Mouse (Mus musculus) G1E (cell line): ENCODE measurements around the gene Elane. TPM values are rescaled to one million over a fixed set of nuclear protein-coding genes. Genes with fewer than 3 reads are reported as not detected.

Experiments used
- ATAC-seq: 2 replicates; pipeline ENCODE4 v1.8.0; 2016; ENCODE audit warnings: mild to moderate bottlenecking; ENCODE audit not compliant: insufficient number of reproducible peaks, poor library complexity, low FRiP score, severe bottlenecking; ENCODE audit errors: extremely low read depth
- DNase-seq: peaks from one replicate; pipeline ENCODE4 v3.0.0; 2012; ENCODE audit warnings: low spot score
- H3K27me3 ChIP-seq: 2 replicates; pipeline ENCODE4 v1.6.1; 2012; ENCODE audit warnings: mild to moderate bottlenecking, low read length, inconsistent platforms; ENCODE audit not compliant: insufficient read depth
- H3K36me3 ChIP-seq: replicated peaks from 2 replicates; pipeline ENCODE3; 2012; ENCODE audit warnings: mild to moderate bottlenecking, inconsistent platforms
- H3K4me1 ChIP-seq: 2 replicates; pipeline ENCODE4 v1.6.1; 2012; ENCODE audit warnings: low read depth, low read length, inconsistent platforms, mixed read lengths; ENCODE audit not compliant: insufficient read depth
- H3K4me3 ChIP-seq: 2 replicates; pipeline ENCODE4 v1.5.1; 2012; ENCODE audit warnings: low read depth, mild to moderate bottlenecking, inconsistent platforms, low read length, moderate library complexity, mixed read lengths
- H3K9me3 ChIP-seq: replicated peaks from 2 replicates; pipeline ENCODE4 v1.6.1; 2012; ENCODE audit warnings: inconsistent platforms
- CTCF ChIP-seq: IDR thresholded peaks from 2 replicates; pipeline ENCODE4 v1.5.1; 2012; ENCODE audit warnings: low read depth, low read length, inconsistent platforms, mixed read lengths
- GATA1 ChIP-seq: IDR thresholded peaks from 2 replicates; pipeline ENCODE4 v1.6.1; 2012; ENCODE audit warnings: borderline replicate concordance, low read length, inconsistent platforms, mixed read lengths
- GATA2 ChIP-seq: IDR thresholded peaks from 2 replicates; pipeline ENCODE4 v1.6.1; 2012; ENCODE audit warnings: low read depth, low read length, inconsistent platforms, borderline replicate concordance
- POLR2AphosphoS5 ChIP-seq: IDR thresholded peaks from 2 replicates; pipeline ENCODE4 v1.6.1; 2012; ENCODE audit warnings: low read depth, low read length, inconsistent platforms; ENCODE audit not compliant: insufficient replicate concordance
- TAL1 ChIP-seq: conservative IDR thresholded peaks from 2 replicates; pipeline ENCODE4 v1.6.1; 2012; ENCODE audit warnings: low read depth, low read length, inconsistent platforms, mixed read lengths
- polyA plus RNA-seq: library from polyadenylated mRNA; stranded (reverse); fragments of >175 nt; gene quantifications from 2 replicates; pipeline ENCODE4 v1.2.3, GENCODE M21; 2012
- total RNA-seq, 2 experiments: library from RNA; stranded (forward) in 1 of 2; stranded (reverse) in 1 of 2; fragments of 200-1000 nt in 1 of 2; fragments of >200 nt in 1 of 2; fragmentation: Nextera tagmentation in 1 of 2; gene quantifications; 2 replicates each; pipeline ENCODE4 v1.2.3; 2014 to 2017

Elane gene
- total and polyA plus RNA-seq, 3 experiments, result 1.1 TPM; not detected in 2

GRCm38 (mm10) chr10:79931797-79932196 lies 45.8 kb downstream of the Elane start:
- no peak for TF ChIP-seq GATA1
- no peak for TF ChIP-seq GATA2
- TF ChIP-seq POLR2AphosphoS5, result no peak
- no peak for TF ChIP-seq TAL1
- peaks cover 80% of the 10 kb centered on the region for H3K4me1 ChIP-seq
- ATAC-seq, result no peak
- no peak overlapping the region for H3K4me3 ChIP-seq
- no peaks in the 10 kb centered on the region for H3K27me3 ChIP-seq
- H3K9me3 ChIP-seq, result no peaks in the 10 kb centered on the region
- peaks cover 77% of the 10 kb centered on the region for H3K36me3 ChIP-seq
- DNase-seq, result no peak

- peaks cover 89% of the 10 kb centered on the region for H3K4me1 ChIP-seq
Observed at GRCm38 (mm10) chr10:79932736-79933135, 46.7 kb downstream of the Elane start.

GRCm38 (mm10) chr10:79933145-79933679 lies 47.2 kb downstream of the Elane start:
- H3K36me3 ChIP-seq, result peaks cover 91% of the 10 kb centered on the region
- no peak overlapping the region for H3K4me3 ChIP-seq
- H3K4me1 ChIP-seq, result peaks cover 94% of the 10 kb centered on the region
- DNase-seq (no peak), ATAC-seq (no peak)
- TF ChIP-seq CTCF (no peak), GATA1 (no peak), TAL1 (no peak)
- H3K27me3 ChIP-seq, result no peaks in the 10 kb centered on the region
- no peaks in the 10 kb centered on the region for H3K9me3 ChIP-seq

More at GRCm38 (mm10) chr10:79932736-79933135, 46.7 kb downstream of the Elane start:
- H3K36me3 ChIP-seq, result peaks cover 86% of the 10 kb centered on the region
- DNase-seq (no peak), ATAC-seq (no peak)
- no peak for TF ChIP-seq CTCF
- no peak for TF ChIP-seq GATA1
- no peak for TF ChIP-seq POLR2AphosphoS5
- no peak for TF ChIP-seq GATA2
- no peak for TF ChIP-seq TAL1
- no peaks in the 10 kb centered on the region for H3K9me3 ChIP-seq
- H3K27me3 ChIP-seq, result no peaks in the 10 kb centered on the region
- H3K4me3 ChIP-seq, result peak overlapping the region; percentile 8; the same call in 1 of the 2 replicates

- DNase-seq (no peak), ATAC-seq (no peak)
- Histone ChIP-seq H3K9me3 (no peaks in the 10 kb centered on the region), H3K4me1 (peaks cover 96% of the 10 kb centered on the region), H3K4me3 (no peak overlapping the region), H3K36me3 (peaks cover 98% of the 10 kb centered on the region), H3K27me3 (no peaks in the 10 kb centered on the region)
- no peak for TF ChIP-seq GATA1
- TF ChIP-seq POLR2AphosphoS5, result no peak
- TF ChIP-seq CTCF, result no peak
- no peak for TF ChIP-seq TAL1
- TF ChIP-seq GATA2, result no peak
Observed at GRCm38 (mm10) chr10:79933861-79934260, 47.8 kb downstream of the Elane start.

GRCm38 (mm10) chr10:79934272-79934721 lies 48.2 kb downstream of the Elane start:
- peaks cover 96% of the 10 kb centered on the region for H3K4me1 ChIP-seq
- H3K36me3 ChIP-seq, result peaks cover 100% of the 10 kb centered on the region
- H3K9me3 ChIP-seq, result no peaks in the 10 kb centered on the region
- no peak for TF ChIP-seq GATA1
- no peak for TF ChIP-seq POLR2AphosphoS5
- DNase-seq (no peak), ATAC-seq (no peak)
- no peaks in the 10 kb centered on the region for H3K27me3 ChIP-seq
- peak overlapping the region; percentile 33; the same call in 1 of the 2 replicates for H3K4me3 ChIP-seq

- ATAC-seq (no peak; the same call in 1 of the 2 replicates), DNase-seq (no peak)
- H3K36me3 ChIP-seq, result peaks cover 100% of the 10 kb centered on the region
- TF ChIP-seq TAL1, result no peak
- TF ChIP-seq GATA1, result no peak
- no peak for TF ChIP-seq CTCF
- TF ChIP-seq GATA2, result no peak
- no peak for TF ChIP-seq POLR2AphosphoS5
- H3K4me3 ChIP-seq, result no peak overlapping the region
- peaks cover 96% of the 10 kb centered on the region for H3K4me1 ChIP-seq
- no peaks in the 10 kb centered on the region for H3K27me3 ChIP-seq
- no peaks in the 10 kb centered on the region for H3K9me3 ChIP-seq
Observed at GRCm38 (mm10) chr10:79934794-79935569, 48.9 kb downstream of the Elane start.
